Mouse (Mus musculus): ENCODE results near the gene Mpped2.

Mpped2 gene

GRCm38 (mm10) chr2:106746211-106746610 lies 53.1 kb downstream of the Mpped2 start:
- DNase-seq (ENCODE audit: low spot score in 2 of 2): no peak

DNA sequence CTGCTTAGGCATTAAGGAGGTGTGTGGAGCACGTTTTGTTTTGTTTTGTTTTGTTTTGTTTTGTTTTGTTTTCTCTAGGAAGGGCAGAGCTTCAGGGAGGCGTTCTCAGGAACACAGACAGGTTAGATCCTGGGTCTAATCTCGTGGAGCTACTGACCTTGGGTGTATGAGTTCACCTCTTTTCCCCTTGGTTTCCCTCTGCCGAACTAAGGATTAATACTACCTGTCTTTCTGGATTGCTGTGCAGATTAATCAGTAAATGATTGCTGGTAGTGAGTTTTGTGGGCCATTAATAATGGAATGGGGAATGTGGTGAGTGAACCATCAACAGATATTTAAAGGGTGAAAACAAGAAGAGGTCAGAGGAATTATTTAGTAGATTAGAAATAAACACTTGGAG lies 53.8 kb downstream of the Mpped2 start:
- no peak for DNase-seq (ENCODE audit: low spot score in 2 of 2)

DNA sequence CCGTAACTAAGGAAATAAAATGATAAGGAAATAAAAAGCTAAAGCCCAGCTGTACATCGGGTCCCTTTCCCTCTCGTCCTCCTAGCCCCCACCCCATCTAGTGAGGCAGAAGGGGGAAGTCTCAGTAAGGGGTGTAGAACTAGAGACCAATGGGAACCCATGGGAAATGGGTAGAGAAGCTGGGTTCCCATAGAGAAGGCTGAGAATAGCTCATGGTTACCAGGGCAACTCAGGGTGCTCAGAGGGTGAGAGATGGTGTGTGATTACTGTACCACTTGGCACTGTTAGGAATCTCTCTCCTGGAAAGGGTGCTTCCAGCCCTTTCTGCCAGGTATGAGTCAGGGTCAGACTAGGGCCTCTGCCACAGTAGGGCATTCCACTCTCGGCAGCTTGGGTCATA lies 54.3 kb downstream of the Mpped2 start:
- DNase-seq (ENCODE audit: low spot score in 2 of 2): no peak

DNA sequence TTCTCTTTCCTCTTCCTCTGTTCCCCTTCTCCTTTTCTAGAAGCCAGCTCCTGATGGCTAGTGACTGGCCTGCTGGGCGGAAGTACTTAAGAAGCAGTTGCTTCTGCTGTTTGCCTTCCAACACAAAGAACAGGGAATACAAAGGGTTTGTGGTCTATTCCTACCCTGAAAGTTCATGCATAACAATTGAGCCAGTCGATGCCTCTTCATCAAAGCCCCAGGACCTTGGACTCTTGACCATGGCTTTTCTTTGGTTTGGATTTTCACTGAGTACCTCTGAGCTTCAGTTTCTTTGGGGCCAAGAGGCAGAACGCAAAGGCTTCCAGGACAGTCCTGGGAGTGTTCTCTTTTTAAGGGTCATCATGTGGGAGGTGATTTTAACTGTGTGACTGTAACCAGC lies 57.8 kb downstream of the Mpped2 start:
- DNase-seq (ENCODE audit: low spot score in 2 of 2): no peak

- DNase-seq (ENCODE audit: low spot score in 2 of 2): no peak
These were observed 60.6 kb downstream of the Mpped2 start for GRCm38 (mm10) chr2:106753703-106754102.

DNA sequence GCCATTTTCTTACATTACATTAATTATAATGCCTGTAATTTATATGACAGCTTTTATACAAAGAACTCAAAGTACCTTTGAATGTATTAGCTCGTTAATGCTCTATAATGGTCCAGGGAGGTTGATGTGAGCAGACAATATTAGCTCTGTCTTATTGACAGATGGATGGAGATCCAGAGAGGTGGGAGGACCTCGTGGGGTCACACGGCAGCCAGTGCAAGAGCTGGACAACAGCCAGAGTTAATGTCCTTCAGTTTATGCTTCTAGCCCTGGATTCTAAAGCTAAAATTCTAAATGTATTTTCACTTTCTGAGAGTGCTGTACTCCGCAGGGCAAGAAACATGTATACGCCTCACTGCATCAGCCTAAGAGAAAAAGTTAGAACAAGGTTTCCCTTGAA lies 61.6 kb downstream of the Mpped2 start:
- no peak for DNase-seq (ENCODE audit: low spot score in 2 of 2)

- DNase-seq (ENCODE audit: low spot score in 2 of 2): no peak
These were observed 63.5 kb downstream of the Mpped2 start for GRCm38 (mm10) chr2:106756354-106757103.

DNA sequence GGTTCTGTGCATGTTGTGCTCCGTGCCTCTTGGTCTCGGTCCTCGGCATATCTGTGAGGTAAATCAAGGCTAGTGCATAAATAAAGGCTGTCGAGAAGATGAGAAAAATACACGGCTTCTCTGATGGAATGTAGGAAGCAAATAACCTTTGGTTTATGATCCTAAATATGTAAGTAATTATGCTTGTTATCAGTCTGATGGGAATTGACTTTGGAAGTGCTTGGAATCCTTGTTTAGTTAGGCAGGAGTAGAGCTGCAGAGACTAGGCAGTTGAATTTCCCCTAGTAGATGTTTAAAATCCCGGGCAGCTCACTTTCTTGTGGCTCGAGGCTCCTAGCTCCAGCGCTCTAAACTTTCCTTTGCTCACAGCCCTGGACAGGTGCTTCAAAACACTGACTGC lies 69.9 kb downstream of the Mpped2 start:
- DNase-seq (ENCODE audit: low spot score in 2 of 2): no peak

- no peak for DNase-seq (ENCODE audit: low spot score in 2 of 2)
These were observed 76.2 kb downstream of the Mpped2 start for GRCm38 (mm10) chr2:106769236-106769635.

GRCm38 (mm10) chr2:106772643-106773042 lies 79.6 kb downstream of the Mpped2 start:
- DNase-seq (ENCODE audit: low spot score in 2 of 2): no peak

GRCm38 (mm10) chr2:106774251-106775196 lies 81.5 kb downstream of the Mpped2 start:
- no peak for DNase-seq (ENCODE audit: low spot score in 2 of 2)

GRCm38 (mm10) chr2:106775994-106776393 lies 82.9 kb downstream of the Mpped2 start:
- DNase-seq (ENCODE audit: low spot score in 2 of 2): no peak

- no peak for DNase-seq (ENCODE audit: low spot score in 2 of 2)
These were observed 85.9 kb downstream of the Mpped2 start for GRCm38 (mm10) chr2:106778861-106779516.

DNA sequence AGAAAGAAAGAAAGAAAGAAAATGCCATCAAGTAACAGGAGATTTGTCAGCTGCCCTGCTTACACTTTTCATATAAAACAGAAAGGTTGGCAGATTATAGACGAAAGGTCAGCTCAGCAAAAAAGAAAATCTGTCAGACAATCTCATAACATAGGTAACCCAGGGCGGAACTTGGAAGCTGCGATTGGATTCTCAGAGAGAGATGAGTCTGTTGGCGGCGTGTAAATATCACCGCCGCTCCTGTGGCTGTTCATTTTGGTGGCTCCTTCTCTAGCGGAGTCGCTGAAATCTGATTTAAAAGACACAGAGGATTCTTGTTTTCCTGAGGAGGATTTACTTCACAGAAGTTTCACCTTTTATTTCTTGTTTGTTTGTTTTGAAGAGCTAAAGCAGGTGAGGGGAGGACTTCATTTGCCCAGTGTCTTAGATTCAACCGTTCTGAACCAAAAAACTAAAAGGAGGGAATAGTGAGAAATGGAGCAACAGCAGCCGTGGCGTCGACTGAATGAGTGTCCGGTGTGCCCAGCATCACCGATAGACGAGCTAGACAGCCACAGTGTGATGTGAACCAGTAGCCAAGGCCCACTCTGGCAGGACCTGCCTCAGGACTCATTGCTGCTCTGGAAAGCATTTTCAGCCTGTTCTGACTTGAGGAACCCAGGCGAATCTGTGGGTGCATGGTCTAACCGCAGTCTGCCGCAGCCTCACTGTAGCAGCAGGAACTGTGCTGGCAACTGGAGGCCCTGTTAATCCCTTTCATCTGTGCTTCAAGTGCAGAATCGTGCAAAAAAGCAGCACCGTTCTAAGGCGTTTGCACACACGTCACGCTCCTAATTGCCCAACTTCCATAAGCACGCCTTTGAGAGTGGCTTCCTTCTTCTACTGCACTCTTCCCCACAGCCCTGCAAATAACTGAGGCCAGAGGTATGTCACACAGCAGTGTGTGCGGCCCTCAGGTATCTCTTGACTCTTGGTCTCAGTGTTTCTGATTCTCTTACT lies 88.4 kb downstream of the Mpped2 start:
- DNase-seq (ENCODE audit: low spot score in 2 of 2): no peak

DNA sequence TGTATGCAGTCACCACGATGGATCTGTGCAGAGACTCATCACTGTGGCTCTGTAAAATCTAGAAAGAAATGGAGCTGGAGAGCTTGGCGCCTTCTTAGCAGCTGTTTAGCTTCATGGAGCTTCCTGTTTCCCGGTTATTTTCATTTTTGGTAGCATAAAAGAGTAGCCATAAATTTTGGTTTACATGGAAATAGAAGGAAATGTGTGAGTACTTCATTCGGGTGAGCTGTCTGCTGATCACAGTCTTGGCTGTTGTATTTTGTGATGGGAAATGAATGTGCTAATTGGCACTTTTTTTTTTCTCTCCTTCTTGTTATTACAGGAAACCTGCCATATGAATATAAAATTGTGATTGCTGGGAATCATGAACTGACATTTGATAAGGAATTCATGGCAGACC lies 90.2 kb downstream of the Mpped2 start:
- DNase-seq (ENCODE audit: low spot score in 2 of 2): no peak

GRCm38 (mm10) chr2:106788055-106788454 lies 95.0 kb downstream of the Mpped2 start:
- DNase-seq (ENCODE audit: low spot score in 2 of 2): no peak

DNA sequence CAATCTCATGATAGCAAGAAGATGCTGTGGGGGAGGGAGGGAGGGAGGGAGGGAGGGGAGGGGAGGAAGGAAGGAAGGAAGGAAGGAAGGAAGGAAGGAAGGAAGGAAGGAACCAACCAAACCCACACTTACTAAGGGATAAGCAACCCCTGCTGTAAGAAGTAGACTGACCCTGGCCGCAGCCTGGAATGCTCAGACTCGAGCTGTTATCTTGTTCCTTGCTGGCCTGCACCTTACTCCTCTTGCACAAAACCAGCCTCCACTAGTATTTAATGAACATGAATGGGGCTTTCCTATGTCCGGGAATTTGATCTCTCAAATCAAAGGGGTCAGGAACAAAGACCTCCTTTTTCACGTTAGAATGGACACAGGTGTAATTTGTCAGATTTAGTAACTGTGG lies 95.5 kb downstream of the Mpped2 start:
- no peak for DNase-seq (ENCODE audit: low spot score in 2 of 2)

DNA sequence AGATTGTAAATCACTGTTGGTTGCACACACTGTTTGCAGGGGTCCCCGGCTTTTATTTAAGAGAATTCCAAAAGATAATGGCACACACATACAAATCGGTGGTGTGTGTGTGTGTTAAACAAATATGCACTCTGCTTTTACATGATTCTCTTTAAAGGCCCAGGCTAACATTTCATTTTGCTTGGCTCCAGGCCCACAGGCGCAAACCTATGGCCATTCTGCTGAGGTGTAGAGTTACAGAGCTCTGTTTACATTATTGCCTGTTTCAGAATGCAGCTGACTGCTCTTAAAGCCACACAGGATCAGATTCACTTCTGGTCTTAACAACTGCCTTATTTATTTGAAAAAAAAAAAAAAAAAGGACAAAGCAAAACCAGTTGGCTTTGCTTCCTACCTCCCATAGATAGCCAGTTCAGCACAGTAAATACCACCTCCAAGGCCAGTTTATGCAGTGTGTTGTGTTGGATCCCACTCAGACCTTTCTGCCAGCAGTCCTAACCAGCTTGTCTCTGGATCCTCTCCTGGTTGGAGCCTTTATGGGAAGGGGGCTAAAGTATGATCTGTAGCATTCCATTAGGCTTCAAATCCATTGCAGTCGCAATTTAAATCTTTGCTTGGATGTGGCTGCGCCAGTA lies 96.7 kb downstream of the Mpped2 start:
- no peak for DNase-seq (ENCODE audit: low spot score in 2 of 2)

GRCm38 (mm10) chr2:106790329-106790701 lies 97.2 kb downstream of the Mpped2 start:
- no peak for DNase-seq (ENCODE audit: low spot score in 2 of 2)

- no peak for DNase-seq (ENCODE audit: low spot score in 2 of 2)
These were observed 103.2 kb downstream of the Mpped2 start for GRCm38 (mm10) chr2:106796246-106796645.

DNA sequence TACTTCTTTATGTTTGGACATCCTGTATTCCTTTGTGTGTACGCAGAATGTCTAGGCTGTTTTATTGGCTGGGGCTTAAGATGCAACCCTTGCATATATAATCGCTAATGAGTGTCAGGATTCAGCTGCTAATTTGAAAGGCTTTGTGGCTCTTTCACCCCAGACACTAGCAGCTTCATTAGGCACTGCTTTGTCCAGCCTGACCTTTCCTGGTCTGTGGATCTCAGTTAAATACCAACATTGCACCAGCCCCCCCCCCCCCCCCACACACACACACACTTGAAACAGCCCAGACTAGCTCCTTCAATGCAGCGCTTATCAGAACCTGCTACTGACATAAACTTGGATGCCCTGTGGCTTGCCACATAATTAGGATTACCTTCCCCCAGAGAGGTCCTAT lies 104.8 kb downstream of the Mpped2 start:
- no peak for DNase-seq (ENCODE audit: low spot score in 2 of 2)
